Mouse (Mus musculus) small intestine, adult 2 months (tissue): ENCODE measurements around the gene Afap1. TPM values are rescaled to one million over a fixed set of nuclear protein-coding genes. Genes with fewer than 3 reads are reported as not detected.

Source experiments
- H3K27ac ChIP-seq: fragments of 200-500 bp; 2 replicates; pipeline ENCODE4 v1.5.1; 2012; ENCODE audit warnings: low read depth, low read length, control low read depth, inconsistent platforms; ENCODE audit not compliant: insufficient read depth
- H3K27me3 ChIP-seq: fragments of 200-500 bp; 2 replicates; pipeline ENCODE4 v1.6.1; 2012; ENCODE audit warnings: mild to moderate bottlenecking, moderate library complexity, low read length, inconsistent platforms; ENCODE audit not compliant: control insufficient read depth, insufficient read depth
- H3K36me3 ChIP-seq: fragments of 200-500 bp; 2 replicates; pipeline ENCODE4 v1.6.1; 2012; ENCODE audit warnings: mild to moderate bottlenecking, low read length, control low read depth, inconsistent platforms; ENCODE audit not compliant: control insufficient read depth, insufficient read depth
- H3K4me1 ChIP-seq: fragments of 200-500 bp; 2 replicates; pipeline ENCODE4 v1.6.1; 2012; ENCODE audit warnings: low read length, inconsistent platforms, mixed read lengths; ENCODE audit not compliant: control insufficient read depth, insufficient read depth, insufficient read length
- H3K4me3 ChIP-seq: fragments of 200-500 bp; 2 replicates; pipeline ENCODE4 v1.5.1; 2012; ENCODE audit warnings: low read depth, mild to moderate bottlenecking, control low read depth, inconsistent platforms, low read length, moderate library complexity
- CTCF ChIP-seq: fragments of 200-500 bp; IDR thresholded peaks from 2 replicates; pipeline ENCODE4 v1.5.1; 2012; ENCODE audit warnings: low read depth, mild to moderate bottlenecking, control low read depth, inconsistent platforms, low read length, moderate library complexity, mixed read lengths; ENCODE audit not compliant: insufficient replicate concordance, insufficient read length; ENCODE audit errors: extremely low read depth
- POLR2A ChIP-seq: fragments of 200-500 bp; IDR thresholded peaks from 2 replicates; pipeline ENCODE4 v1.6.1; 2012; ENCODE audit warnings: low read depth, mild to moderate bottlenecking, control low read depth, inconsistent platforms, low read length, moderate library complexity
- WGBS: fragments of 180-500 bp; shearing (Covaris S2); methylation state at CpG from one replicate; pipeline ENCODE4 v1.1.7; 2018; 5-methylcytosine and 5-hydroxymethylcytosine counted together
- polyA plus RNA-seq: library from polyadenylated mRNA; depleted of rRNA; stranded (reverse); fragments of >200 nt; gene quantifications from 2 replicates; pipeline ENCODE4 v1.2.3, GENCODE M21; 2012

The Afap1 gene
- polyA plus RNA-seq, 1 experiment, result 3.0 TPM

DNA sequence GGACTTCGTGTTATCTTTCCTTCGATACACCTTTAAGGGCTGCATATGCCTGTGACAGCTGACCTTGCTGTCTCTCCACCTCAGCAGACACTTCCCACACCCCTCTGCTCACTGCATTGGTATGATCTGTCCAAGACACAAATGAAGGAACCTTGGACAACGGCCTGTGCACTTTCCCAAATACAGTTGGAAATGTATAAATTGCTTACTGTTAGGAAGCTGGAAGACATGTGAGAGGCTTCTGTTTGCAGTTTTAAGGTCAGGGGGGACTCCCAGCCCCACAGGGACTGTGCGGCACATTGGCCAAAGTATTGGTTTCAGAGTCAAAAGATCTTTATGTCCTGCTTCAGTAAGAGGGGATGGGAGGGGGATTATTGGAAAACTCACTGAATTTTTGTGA is 14.0 kb downstream of the Afap1 start:
- no peak overlapping the region for H3K27ac ChIP-seq

DNA sequence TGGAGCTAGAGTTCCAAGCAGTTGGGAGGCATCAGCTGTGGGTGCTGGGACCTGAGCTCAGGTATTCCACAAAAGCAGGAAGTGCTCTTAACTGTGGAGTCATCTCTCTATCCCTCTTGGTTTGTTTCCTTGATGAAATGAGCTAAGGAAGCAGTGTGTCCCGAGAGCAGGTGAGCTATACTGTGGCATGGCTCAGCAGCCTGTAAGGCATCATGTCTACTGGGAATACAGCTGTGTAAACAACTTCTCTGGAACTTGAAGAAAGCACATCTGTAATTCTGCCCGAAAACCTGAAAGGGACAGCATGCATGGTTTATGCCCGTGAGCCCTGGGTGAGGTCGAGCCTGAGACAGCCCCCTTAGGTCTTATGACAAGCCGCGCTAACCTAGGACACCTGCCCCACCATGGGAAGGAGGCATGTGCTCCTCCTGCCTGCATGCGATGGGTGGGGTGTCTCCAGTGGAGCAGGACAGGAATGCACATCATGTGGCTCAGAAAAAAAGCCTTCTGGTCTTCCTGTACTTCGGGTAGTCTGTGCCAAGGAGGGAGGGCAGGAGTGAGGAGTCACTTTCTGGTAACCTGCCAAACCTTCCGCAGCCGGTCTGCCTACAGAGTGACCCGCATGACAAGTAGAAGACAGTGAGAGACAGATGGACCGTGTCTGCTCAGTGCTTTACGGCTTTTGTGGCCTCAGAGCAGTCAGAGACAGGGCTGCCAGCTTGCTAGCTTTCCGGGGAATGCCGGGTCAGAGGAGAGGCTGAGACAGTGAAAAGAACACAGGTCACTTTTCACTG is 14.7 kb downstream of the Afap1 start:
- Histone ChIP-seq H3K36me3 (no peaks in the 10 kb centered on the region), H3K4me3 (no peak overlapping the region), H3K4me1 (peaks cover 16% of the 10 kb centered on the region), H3K27ac (peak overlapping the region; percentile 14; the same call in 1 of the 2 replicates), H3K27me3 (no peaks in the 10 kb centered on the region)
- WGBS, result 17% methylated on average over 15 of the region's 15 CpGs
- TF ChIP-seq CTCF, result no peak
- no peak for TF ChIP-seq POLR2A

More for the DNA sequence above, 14.0 kb downstream of the Afap1 start:
- Histone ChIP-seq H3K4me1 (peaks cover 16% of the 10 kb centered on the region), H3K36me3 (no peaks in the 10 kb centered on the region), H3K4me3 (no peak overlapping the region), H3K27me3 (no peaks in the 10 kb centered on the region)
- 80% methylated on average over 4 of the region's 4 CpGs for WGBS
- TF ChIP-seq POLR2A, result no peak
- TF ChIP-seq CTCF, result no peak

DNA sequence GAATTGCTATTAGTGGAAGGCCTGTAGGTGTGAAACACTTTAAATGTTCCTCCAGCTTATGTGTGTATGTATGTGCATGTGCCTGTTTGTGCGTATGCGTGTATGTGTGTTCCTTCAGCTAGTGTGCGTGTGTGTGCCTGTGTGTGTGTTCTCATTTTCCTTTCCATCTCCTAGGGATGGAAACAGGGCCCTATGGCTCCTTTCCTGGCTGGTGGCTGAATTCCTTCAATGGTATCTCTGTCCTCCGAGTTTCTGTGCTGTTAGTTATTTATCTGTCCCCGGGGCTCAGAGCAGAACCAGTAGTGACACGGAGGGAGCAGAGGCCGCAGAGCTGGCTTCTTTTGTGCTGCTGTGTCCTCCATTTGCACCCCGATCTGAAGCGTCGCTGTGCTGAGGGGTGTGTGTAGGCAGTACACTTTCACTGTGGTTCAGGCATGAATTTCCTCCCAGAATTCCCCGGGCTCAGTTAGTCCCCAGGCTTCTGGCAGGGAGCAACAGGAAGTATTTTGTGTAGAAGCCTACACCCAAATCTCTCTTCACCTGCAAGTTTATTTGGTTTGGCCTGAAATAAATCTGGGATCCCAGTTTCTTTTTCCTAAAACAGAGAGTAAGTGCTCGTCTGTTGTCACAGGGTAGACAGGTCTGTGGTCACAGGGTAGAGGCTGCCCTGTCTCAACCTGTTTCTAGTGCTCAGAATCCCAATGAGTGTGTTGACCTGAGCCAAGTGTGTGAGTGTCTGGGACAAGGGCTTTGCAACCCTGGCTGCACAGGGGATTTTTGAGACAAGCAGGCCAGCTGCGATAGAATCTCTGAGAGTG is 15.7 kb downstream of the Afap1 start:
- TF ChIP-seq CTCF (no peak), POLR2A (no peak)
- 41% methylated on average over 13 of the region's 13 CpGs for WGBS
- Histone ChIP-seq H3K27me3 (no peaks in the 10 kb centered on the region), H3K27ac (peak overlapping the region; percentile 8; the same call in 1 of the 2 replicates), H3K4me1 (peaks cover 16% of the 10 kb centered on the region), H3K4me3 (no peak overlapping the region), H3K36me3 (no peaks in the 10 kb centered on the region)

DNA sequence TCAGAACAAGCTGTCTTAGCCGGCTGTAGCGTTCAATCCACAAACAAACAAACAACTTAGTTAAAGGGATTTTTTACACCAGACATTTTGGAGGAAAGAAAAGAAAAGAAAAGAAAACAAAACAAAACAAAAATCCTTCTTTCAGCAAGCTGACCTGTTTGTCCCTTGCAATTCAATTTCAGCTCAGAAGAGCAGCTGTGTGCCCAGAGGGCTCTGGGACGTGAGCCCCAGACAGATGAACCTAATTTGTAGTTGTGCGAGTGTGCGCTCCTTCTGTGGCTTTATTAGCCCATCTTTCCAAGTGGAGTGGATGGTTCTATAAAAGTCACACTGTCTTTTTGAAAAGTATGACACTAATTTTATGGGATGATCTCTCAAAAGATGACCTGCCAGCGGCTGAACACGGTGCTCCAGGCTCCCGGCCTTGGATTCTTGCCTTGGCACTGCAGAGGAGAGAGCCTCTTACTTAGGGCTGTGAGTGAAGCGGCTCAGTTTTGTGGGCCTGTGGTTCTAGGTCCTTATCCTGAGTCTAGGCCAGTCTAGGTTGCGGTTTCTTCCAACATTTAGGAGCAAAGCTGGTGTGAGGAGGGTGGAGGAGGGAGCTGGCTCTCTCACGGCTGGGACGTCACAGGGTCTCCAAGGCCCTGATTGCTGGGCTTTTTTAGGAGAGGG is 22.6 kb downstream of the Afap1 start:
- no peaks in the 10 kb centered on the region for H3K36me3 ChIP-seq
- no peak overlapping the region for H3K27ac ChIP-seq
- 86% methylated on average over 12 of the region's 12 CpGs for WGBS
- no peaks in the 10 kb centered on the region for H3K27me3 ChIP-seq
- no peak overlapping the region for H3K4me3 ChIP-seq
- TF ChIP-seq POLR2A (no peak), CTCF (no peak)
- H3K4me1 ChIP-seq, result peaks cover 2% of the 10 kb centered on the region; the same call in 1 of the 2 replicates

DNA sequence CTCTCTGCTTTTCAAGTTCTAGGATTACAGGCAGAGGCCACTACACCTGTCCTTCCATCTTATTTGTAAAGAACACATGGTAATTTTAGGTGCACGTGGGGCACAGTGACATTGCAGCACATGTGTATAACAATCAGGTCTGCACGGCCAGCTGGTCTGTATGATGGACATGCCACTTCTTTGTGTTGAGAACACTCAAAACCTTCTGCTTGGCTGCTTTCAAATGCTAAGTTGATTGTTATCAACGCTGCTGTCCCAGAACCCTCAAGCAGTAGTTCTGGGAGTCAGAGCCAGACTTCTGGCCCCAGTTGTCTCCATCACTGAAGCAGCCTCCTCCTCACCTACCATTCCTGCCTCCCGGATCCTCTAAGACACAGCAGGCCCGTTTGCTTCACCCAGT is 23.5 kb downstream of the Afap1 start:
- peaks cover 6% of the 10 kb centered on the region for H3K4me1 ChIP-seq
- H3K27me3 ChIP-seq, result no peaks in the 10 kb centered on the region
- H3K27ac ChIP-seq, result no peak overlapping the region
- no peak overlapping the region for H3K4me3 ChIP-seq
- WGBS, result 80% methylated on average over 5 of the region's 5 CpGs
- H3K36me3 ChIP-seq, result no peaks in the 10 kb centered on the region
- TF ChIP-seq CTCF (no peak), POLR2A (no peak)

DNA sequence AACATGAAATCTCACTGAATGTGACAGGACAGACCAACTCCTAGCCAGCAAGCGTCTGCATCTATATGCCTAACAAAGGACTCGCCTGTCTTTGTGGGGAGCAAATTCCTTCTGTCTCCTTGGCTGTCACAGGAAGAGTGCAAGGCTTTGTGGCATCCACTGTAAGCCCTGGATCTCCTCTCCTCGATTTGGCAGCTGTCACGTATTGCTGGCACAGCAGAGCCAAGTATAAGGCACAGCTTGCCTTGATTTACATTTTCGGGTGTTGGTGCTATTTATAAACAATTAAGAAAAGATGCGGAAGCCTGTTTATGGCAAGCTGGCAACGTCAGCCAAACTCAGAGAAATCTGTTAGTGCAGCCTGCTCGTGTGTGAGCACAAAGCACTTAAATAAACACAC is 25.3 kb downstream of the Afap1 start:
- Histone ChIP-seq H3K27me3 (no peaks in the 10 kb centered on the region), H3K36me3 (no peaks in the 10 kb centered on the region), H3K4me3 (no peak overlapping the region), H3K4me1 (peaks cover 8% of the 10 kb centered on the region), H3K27ac (peak overlapping the region; percentile 21; the same call in 1 of the 2 replicates)
- 68% methylated on average over 8 of the region's 8 CpGs for WGBS
- TF ChIP-seq POLR2A (no peak), CTCF (no peak)

DNA sequence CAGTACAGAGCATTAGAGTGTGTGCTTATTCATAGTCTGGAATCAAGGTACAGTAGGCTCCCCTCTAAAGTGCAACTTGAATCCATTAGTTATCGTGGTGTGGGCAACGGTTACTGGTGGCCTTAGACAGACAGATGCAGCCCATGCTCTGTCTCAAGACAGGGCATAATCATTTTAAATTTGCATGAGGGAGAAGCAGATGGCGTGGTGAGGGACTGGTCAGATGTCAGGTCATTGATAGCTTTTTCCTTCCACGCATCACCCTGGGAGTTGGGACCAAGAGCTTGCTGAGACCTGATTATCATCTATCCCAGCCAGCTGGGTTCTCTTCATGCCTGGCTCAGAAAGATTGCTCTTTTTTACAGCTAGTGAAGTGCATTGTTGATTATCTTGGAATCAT is 27.0 kb downstream of the Afap1 start:
- Histone ChIP-seq H3K4me3 (no peak overlapping the region), H3K36me3 (no peaks in the 10 kb centered on the region), H3K27me3 (no peaks in the 10 kb centered on the region), H3K4me1 (peaks cover 8% of the 10 kb centered on the region), H3K27ac (no peak overlapping the region)
- 88% methylated on average over 4 of the region's 4 CpGs for WGBS
- no peak for TF ChIP-seq POLR2A
- no peak for TF ChIP-seq CTCF
